Mouse (Mus musculus) midbrain, embryonic 10.5 days (tissue): ENCODE data around the gene Ulbp1. TPM values are rescaled to one million over a fixed set of nuclear protein-coding genes. Genes with fewer than 3 reads are reported as not detected.

Source experiments
- DNase-seq: peaks from one replicate; pipeline ENCODE4 v3.0.0-alpha.2; 2017; ENCODE audit warnings: low spot score
- H3K27ac ChIP-seq: fragments of 300-500 bp; sonication (generic); replicated peaks from 2 replicates; pipeline ENCODE4 v1.5.1; 2016; ENCODE audit warnings: mild to moderate bottlenecking
- H3K27me3 ChIP-seq: fragments of 300-500 bp; sonication (generic); 2 replicates; pipeline ENCODE4 v1.6.1; 2016; ENCODE audit warnings: low read depth, mild to moderate bottlenecking; ENCODE audit not compliant: poor library complexity, severe bottlenecking
- H3K36me3 ChIP-seq: fragments of 300-500 bp; sonication (generic); 2 replicates; pipeline ENCODE4 v1.6.1; 2016; ENCODE audit warnings: mild to moderate bottlenecking, moderate library complexity
- H3K4me1 ChIP-seq: fragments of 300-500 bp; sonication (generic); 2 replicates; pipeline ENCODE4 v1.6.1; 2016
- H3K4me3 ChIP-seq: fragments of 300-500 bp; sonication (generic); 2 replicates; pipeline ENCODE4 v1.5.1; 2016; ENCODE audit warnings: mild to moderate bottlenecking, moderate library complexity
- H3K9me3 ChIP-seq: fragments of 300-500 bp; sonication (generic); replicated peaks from 2 replicates; pipeline ENCODE4 v1.6.1; 2016; ENCODE audit warnings: mild to moderate bottlenecking
- WGBS: fragments of 180-500 bp; shearing (Covaris S2); methylation state at CpG from one replicate; pipeline ENCODE4 v1.1.7; 2016; 5-methylcytosine and 5-hydroxymethylcytosine counted together
- polyA plus RNA-seq: library from polyadenylated mRNA; unstranded; fragments of >200 nt; fragmentation: Nextera tagmentation; extraction: Ambion mirVana; gene quantifications from 2 replicates; pipeline ENCODE4 v1.2.1, GENCODE M21; 2016

Gene Ulbp1
- polyA plus RNA-seq, 1 experiment from 2014 or later: 1.1 TPM

DNA sequence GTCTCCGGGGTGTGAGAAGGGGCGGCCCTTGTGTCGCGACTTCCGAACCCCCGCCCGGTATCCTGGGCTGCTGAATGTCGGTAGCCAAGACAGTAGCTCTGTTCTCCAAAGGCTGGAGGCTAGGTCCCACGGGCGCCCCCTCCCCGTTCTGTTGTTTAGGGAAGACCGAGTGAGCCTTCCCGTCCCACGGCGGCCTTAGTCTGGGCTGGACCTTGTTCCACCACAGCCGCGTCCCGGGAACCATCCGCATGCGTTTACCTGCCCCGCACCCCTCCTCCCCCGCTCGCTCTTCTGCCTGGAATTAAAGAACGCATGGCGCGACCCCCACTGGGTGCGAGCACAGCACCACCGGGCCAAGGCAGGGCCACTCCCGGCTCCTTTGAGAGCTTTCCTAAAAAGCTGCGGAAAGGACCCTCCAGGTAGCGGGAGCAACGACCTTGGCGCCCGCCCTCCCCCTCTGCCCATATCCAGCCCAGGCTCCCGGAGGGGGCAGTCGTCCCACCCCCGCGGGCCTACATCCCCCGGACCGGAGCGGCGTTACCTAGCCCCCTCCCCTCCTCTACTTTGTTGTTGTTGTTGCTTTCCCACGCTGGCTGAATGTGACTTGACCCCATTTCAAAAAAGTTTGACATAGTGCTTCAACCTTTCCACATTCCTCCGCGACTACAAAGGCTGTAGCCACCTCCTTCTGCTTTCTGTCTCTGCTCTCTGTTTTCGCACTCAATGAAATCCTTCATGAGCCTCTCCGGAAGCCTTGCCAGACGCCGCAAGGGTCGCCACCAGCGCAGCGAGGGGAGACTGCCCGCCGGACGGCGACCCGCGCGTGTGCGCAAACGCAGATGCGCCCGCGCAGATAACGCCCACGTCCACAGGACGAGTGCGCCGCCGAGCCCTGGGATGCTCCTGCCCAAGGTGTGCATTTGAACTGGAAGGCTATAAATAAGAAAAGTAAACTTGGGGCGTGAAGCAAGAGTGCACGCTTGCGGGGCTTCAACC lies 81.2 kb downstream of the Ulbp1 start:
- Histone ChIP-seq H3K9me3 (peaks cover 13% of the 10 kb centered on the region; the same call in 1 of the 2 replicates), H3K36me3 (no peaks in the 10 kb centered on the region), H3K4me3 (peak overlapping the region; percentile 68), H3K4me1 (peaks cover 28% of the 10 kb centered on the region), H3K27me3 (peaks cover 54% of the 10 kb centered on the region), H3K27ac (no peak overlapping the region)
- WGBS: under 1% methylated on average over 73 of the region's 73 CpGs
- peak; percentile 59 for DNase-seq

DNA sequence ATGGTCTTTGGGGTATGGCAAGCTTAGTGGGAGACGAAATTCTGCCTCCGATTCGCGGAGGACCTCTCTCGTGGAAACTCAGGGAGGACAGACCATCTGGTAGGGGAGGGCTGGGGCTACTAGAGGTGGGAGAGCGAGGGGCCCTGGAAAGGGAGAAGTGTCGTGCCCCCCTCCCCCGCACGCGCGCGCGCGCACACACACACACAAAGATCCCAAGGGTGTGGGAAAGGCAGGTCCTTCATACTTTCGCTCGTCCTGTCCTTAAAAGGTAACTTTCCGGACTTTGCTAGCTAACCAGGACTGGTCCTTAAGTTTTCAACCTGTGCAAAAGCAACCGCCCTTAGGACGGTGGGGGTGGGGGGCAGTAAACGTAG lies 81.9 kb downstream of the Ulbp1 start:
- H3K27me3 ChIP-seq: peaks cover 54% of the 10 kb centered on the region
- H3K27ac ChIP-seq: no peak overlapping the region
- WGBS: under 1% methylated on average over 20 of the region's 20 CpGs
- H3K4me3 ChIP-seq: peak overlapping the region; percentile 68
- H3K4me1 ChIP-seq: peaks cover 28% of the 10 kb centered on the region
- no peaks in the 10 kb centered on the region for H3K36me3 ChIP-seq
- peak; percentile 53 for DNase-seq
- H3K9me3 ChIP-seq: peaks cover 13% of the 10 kb centered on the region; the same call in 1 of the 2 replicates

DNA sequence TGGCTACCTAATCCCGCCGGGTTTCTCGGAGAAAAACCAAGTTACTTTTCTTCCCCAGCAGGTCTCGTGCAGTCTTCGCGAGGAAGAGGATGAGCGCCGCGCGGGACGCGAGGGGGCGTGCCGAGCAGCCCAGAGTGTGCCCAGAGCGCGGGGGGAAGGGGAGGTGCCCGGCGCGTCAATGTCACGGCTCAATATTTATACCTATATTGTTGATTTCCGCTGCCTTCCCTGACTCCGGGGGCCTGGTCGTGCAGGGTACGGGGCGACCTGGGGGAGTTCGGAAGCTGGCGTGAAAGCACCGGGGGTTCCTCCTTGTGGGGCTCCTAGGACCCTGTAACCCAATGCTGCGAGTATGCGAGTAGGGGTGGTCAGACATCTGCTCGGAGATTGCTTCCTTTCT lies 82.3 kb downstream of the Ulbp1 start:
- peak; percentile 57 for DNase-seq
- Histone ChIP-seq H3K4me3 (peak overlapping the region; percentile 68), H3K27ac (no peak overlapping the region), H3K27me3 (peaks cover 54% of the 10 kb centered on the region), H3K4me1 (peaks cover 28% of the 10 kb centered on the region), H3K36me3 (no peaks in the 10 kb centered on the region), H3K9me3 (peaks cover 13% of the 10 kb centered on the region; the same call in 1 of the 2 replicates)
- under 1% methylated on average over 31 of the region's 31 CpGs for WGBS

Other genes starting within 250 kb of the Ulbp1 start
- 6.9 and 8.8 TPM in 2 replicates for gene Lrp11, start 116.2 kb upstream of the Ulbp1 start, polyA plus RNA-seq
- 74.9 and 90.2 TPM in 2 replicates for gene Nup43, start 193.9 kb upstream of the Ulbp1 start, polyA plus RNA-seq
- 137 and 144 TPM in 2 replicates for gene Pcmt1, start 207.5 kb upstream of the Ulbp1 start, polyA plus RNA-seq
- 8.4 and 10.5 TPM in 2 replicates for gene Lats1, start 207.6 kb upstream of the Ulbp1 start, polyA plus RNA-seq